In the genomic region with DNA sequence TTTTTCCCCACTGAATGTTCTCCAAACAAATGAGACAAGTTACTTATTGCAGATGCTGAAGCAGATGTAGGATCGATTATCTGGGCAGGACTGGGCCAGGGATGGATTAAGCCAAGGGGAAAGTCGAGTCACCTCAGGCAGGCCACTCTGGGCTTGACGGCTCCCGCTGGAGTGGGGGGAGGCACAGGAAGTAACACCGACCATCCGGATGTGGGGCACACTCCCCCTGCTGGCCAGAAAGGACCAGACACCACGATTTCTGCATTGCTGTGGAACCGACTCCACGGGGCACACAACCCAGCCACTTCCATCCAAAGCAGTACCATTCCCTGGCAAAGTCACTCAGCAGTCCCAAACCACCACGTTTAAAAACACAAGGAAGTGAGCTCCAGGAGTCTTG, we compare ENCODE assay signal across 8 mouse cellular contexts. TPM values are rescaled to one million over a fixed set of nuclear protein-coding genes. Genes with fewer than 3 reads are reported as not detected.
DNase-seq lines count a peak whose midpoint lies in the region; ATAC-seq and TF ChIP-seq lines count a peak whose summit lies in the region.

No protein-coding gene starts in this region.

- H3K36me3 ChIP-seq in forebrain, embryonic 12.5 days (replicated peaks), result no peaks in the 10 kb centered on the region

- TF ChIP-seq POLR2A in olfactory bulb, adult 2 months (IDR thresholded peaks at IDR 0.05; ENCODE audit: insufficient read depth, low read depth, low read length), result no peak

- 60% methylated on average over 10 of the region's 10 CpGs for WGBS in olfactory bulb, adult 2 months
- 67% methylated on average over 10 of the region's 10 CpGs for WGBS in forebrain, embryonic 12.5 days

- no peak overlapping the region for H3K9ac ChIP-seq in forebrain, embryonic 12.5 days

- no peaks in the 10 kb centered on the region for H3K9me3 ChIP-seq in forebrain, embryonic 12.5 days

- no peak overlapping the region for H3K4me3 ChIP-seq in olfactory bulb, adult 2 months (ENCODE audit: insufficient read depth, low read depth, low read length)
- H3K4me3 ChIP-seq in forebrain, embryonic 12.5 days (replicated peaks), result no peak overlapping the region

- peak; percentile 32 for DNase-seq in embryo, embryonic 11 days
- no peak for DNase-seq in embryo, embryonic 9.5 days (ENCODE audit: extremely low spot score)
- peak; percentile 34 for DNase-seq in 3T3-L1 (ENCODE audit: low read depth, low spot score)
- peak; percentile 39 for DNase-seq in adrenal gland, postnatal 25 days
- peak; percentile 13 to 57 for DNase-seq in frontal cortex, postnatal 36 days (ENCODE audit: low spot score in 2 of 2)
- peak; percentile 35 to 54 for DNase-seq in layer of hippocampus, postnatal 14 days (ENCODE audit: low spot score in 2 of 2)

- 0 out of 2 replicates have a peak, but pooled peaks cover 2% of the 10 kb centered on the region for H3K4me1 ChIP-seq in olfactory bulb, adult 2 months (ENCODE audit: control insufficient read depth, insufficient read depth, low read length)
- no peaks in the 10 kb centered on the region for H3K4me1 ChIP-seq in forebrain, embryonic 12.5 days

- no peak overlapping the region for H3K27ac ChIP-seq in olfactory bulb, adult 2 months (ENCODE audit: insufficient read depth, low read depth, low read length)
- no peak overlapping the region for H3K27ac ChIP-seq in forebrain, embryonic 12.5 days

- H3K27me3 ChIP-seq in forebrain, embryonic 12.5 days, result no peaks in the 10 kb centered on the region

- TF ChIP-seq CTCF in olfactory bulb, adult 2 months (IDR thresholded peaks at IDR 0.05; ENCODE audit: insufficient read depth, low read depth, low read length), result peak; percentile 30; the same call in 1 of the 2 replicates

- no peak for ATAC-seq in forebrain, embryonic 12.5 days (ENCODE audit: low FRiP score)

- H3K4me2 ChIP-seq in forebrain, embryonic 12.5 days, result no peak overlapping the region

RNA-seq across cellular contexts. Expression of gene Mlip, which starts 24.3 kb away (rescaled TPM):
- 1.0 TPM in 1 of 2 replicates, not detected in the other for total RNA-seq in adrenal gland, postnatal 25 days (2021)
- 10 to 100 TPM; 41.6 to 54.9 TPM for total RNA-seq in layer of hippocampus, postnatal 14 days (2021)
- not detected in 2 replicates for polyA plus RNA-seq in olfactory bulb, adult 2 months (2012; ENCODE audit: insufficient read depth, insufficient read length, low replicate concordance, missing spikeins)
- 0.36 TPM in 1 of 2 replicates, not detected in the other for polyA plus RNA-seq in forebrain, embryonic 12.5 days (2016; fragmentation: Nextera tagmentation; extraction: Ambion mirVana)

Comparison
In these comparisons a context has a peak if more than half of its experiments do, and no peak if none do; other contexts are left out.
1. RNA of gene Mlip, which starts 24.3 kb away (total RNA-seq): 41.6 to 54.9 TPM in layer of hippocampus, postnatal 14 days; 1.0 TPM in adrenal gland, postnatal 25 days; every median in the first group is over 10 times any median in the second.